Comparison of ENCODE assay signal across 8 mouse cellular contexts in the genomic region with DNA sequence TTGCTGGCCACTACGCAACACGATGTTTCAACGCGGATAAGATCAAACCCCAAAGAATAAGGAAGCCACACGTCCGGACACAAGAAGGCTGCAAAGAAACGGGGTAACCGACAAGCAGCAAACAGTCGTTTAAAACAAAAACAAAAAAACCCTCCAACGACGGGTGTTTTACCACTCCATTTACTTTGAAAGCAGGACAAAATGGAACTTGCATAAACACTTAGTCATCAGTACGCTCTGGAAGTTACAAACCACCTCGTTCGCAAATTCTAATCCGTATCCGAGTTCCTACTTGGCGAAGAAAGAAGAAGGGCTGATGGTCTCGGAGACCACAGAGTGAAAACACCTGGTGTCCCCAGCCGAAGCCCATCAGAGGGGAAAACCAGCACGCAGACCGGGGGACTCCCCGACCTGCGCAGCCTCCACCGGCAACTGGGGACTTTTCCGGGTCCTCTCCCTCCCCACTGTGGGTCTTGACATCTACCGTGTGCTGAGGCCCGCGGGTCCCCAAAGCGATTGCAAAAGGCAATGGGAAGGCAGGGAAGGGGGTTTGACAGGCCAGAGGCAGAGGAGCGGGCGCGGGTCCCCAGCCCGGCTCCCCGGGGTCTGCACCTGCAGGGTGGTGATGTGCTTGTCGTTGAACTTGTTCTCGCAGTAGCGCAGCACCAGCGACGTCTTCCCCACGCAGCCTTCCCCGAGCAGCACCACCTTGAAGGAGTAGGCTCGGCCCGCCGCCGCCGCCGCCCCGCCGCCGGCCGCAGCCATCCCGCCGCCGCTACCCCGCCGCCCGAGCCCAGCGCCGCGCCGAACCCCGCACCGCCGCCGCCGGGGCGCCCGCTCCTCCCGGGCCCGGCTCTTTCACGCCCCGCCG. TPM values are rescaled to one million over a fixed set of nuclear protein-coding genes. Genes with fewer than 3 reads are reported as not detected.
A peak's percentile ranks its signal among the peaks of the same experiment; 100 is the strongest.
DNase-seq lines count a peak whose midpoint lies in the region; ATAC-seq and TF ChIP-seq lines count a peak whose summit lies in the region.

No protein-coding gene starts in this region.

- peak overlapping the region; percentile 99 for H3K27ac ChIP-seq in heart, embryonic 15.5 days
- peak overlapping the region; percentile 90 for H3K27ac ChIP-seq in stomach, embryonic 14.5 days (ENCODE audit: low read length)

- H3K4me1 ChIP-seq in G1E (ENCODE audit: insufficient read depth, low read depth, low read length) = peaks cover 49% of the 10 kb centered on the region
- H3K4me1 ChIP-seq in heart, embryonic 15.5 days (replicated peaks) = peaks cover 45% of the 10 kb centered on the region
- H3K4me1 ChIP-seq in stomach, embryonic 14.5 days (ENCODE audit: control insufficient read depth, insufficient read depth, low read length) = peaks cover 20% of the 10 kb centered on the region; the same call in 1 of the 2 replicates

- DNase-seq in frontal cortex, postnatal 10 days (ENCODE audit: low spot score in 2 of 2) = no peak
- DNase-seq in G1E (ENCODE audit: low spot score) = peak; percentile 36
- DNase-seq in embryo, embryonic 11 days = peak; percentile 31
- DNase-seq in left cerebral cortex, postnatal 4 days = peak; percentile 34

- no peaks in the 10 kb centered on the region for H3K27me3 ChIP-seq in G1E (ENCODE audit: insufficient read depth, low read length)
- H3K27me3 ChIP-seq in heart, embryonic 15.5 days = no peaks in the 10 kb centered on the region
- no peaks in the 10 kb centered on the region for H3K27me3 ChIP-seq in stomach, embryonic 14.5 days (ENCODE audit: control insufficient read depth, insufficient read depth, low read length)

- no peak for TF ChIP-seq CTCF in G1E (IDR thresholded peaks at IDR 0.05; ENCODE audit: low read depth, low read length)

- peak overlapping the region; percentile 93 for H3K4me3 ChIP-seq in G1E (ENCODE audit: low read depth, low read length)
- peak overlapping the region; percentile 81 for H3K4me3 ChIP-seq in heart, embryonic 15.5 days
- peak overlapping the region; percentile 93 for H3K4me3 ChIP-seq in stomach, embryonic 14.5 days (ENCODE audit: low read depth, low read length)

- H3K9me3 ChIP-seq in G1E (replicated peaks) = no peaks in the 10 kb centered on the region
- no peaks in the 10 kb centered on the region for H3K9me3 ChIP-seq in heart, embryonic 15.5 days (replicated peaks)
- no peaks in the 10 kb centered on the region for H3K9me3 ChIP-seq in stomach, embryonic 14.5 days (ENCODE audit: control insufficient read depth, low read depth, low read length)

- H3K4me2 ChIP-seq in heart, embryonic 15.5 days = peak overlapping the region; percentile 74
- H3K4me2 ChIP-seq in stomach, embryonic 14.5 days (replicated peaks; ENCODE audit: low read depth, low read length) = peak overlapping the region; percentile 52

- under 1% methylated on average over 42 of the region's 73 CpGs for WGBS in heart, embryonic 15.5 days
- under 1% methylated on average over 55 of the region's 73 CpGs for WGBS in stomach, embryonic 14.5 days

- H3K9ac ChIP-seq in heart, embryonic 15.5 days = peak overlapping the region; percentile 90
- peak overlapping the region; percentile 84 for H3K9ac ChIP-seq in stomach, embryonic 14.5 days (replicated peaks; ENCODE audit: low read depth, low read length)

- H3K36me3 ChIP-seq in G1E (replicated peaks) = peaks cover 36% of the 10 kb centered on the region
- no peaks in the 10 kb centered on the region for H3K36me3 ChIP-seq in heart, embryonic 15.5 days
- no peaks in the 10 kb centered on the region for H3K36me3 ChIP-seq in stomach, embryonic 14.5 days (ENCODE audit: control insufficient read depth, insufficient read depth, low read length)

- peak; percentile 47 for ATAC-seq in frontal cortex, adult (ENCODE audit: low TSS enrichment)
- no peak for ATAC-seq in G1E (ENCODE audit: extremely low read depth, insufficient number of reproducible peaks, low FRiP score, poor library complexity, severe bottlenecking)
- ATAC-seq in heart, embryonic 15.5 days (replicated peaks; ENCODE audit: insufficient number of reproducible peaks, insufficient read depth, low FRiP score, low read depth) = peak; percentile 19
- peak; percentile 2; the same call in 1 of the 2 replicates for ATAC-seq in megakaryocyte progenitor cell, adult 5-6 weeks (replicated peaks; ENCODE audit: poor library complexity)
- ATAC-seq in stomach, embryonic 14.5 days (ENCODE audit: insufficient number of reproducible peaks, insufficient read depth, low FRiP score, low read depth) = peak; percentile 68

- intact Hi-C loops in left cerebral cortex, postnatal 4 days (cut with DNase I) = loop anchor here (5.0 kb wide), 1 partner anchor 67 kb away; a partner anchor contains a TSS

RNA-seq across cellular contexts. Expression of a gene that starts 0.6 kb away (rescaled TPM):
- 71.5 and 96.7 TPM in 2 replicates for total RNA-seq in G1E (2014; fragmentation: Nextera tagmentation)
- 36.7 and 43.1 TPM in 2 replicates for total RNA-seq in G1E (2017)
- 23.5 and 36.5 TPM in 2 replicates for polyA plus RNA-seq in G1E (2012)
- 12.0 and 12.1 TPM in 2 replicates for polyA plus RNA-seq in heart, embryonic 15.5 days (2015; fragmentation: Nextera tagmentation; extraction: Ambion mirVana)
- 10 to 100 TPM; 42.0 to 43.0 TPM for total RNA-seq in left cerebral cortex, postnatal 4 days (2021)
- total RNA-seq in megakaryocyte progenitor cell, adult 5-6 weeks (2015) = 94.3 and 102 TPM in 2 replicates
- total RNA-seq in megakaryocyte progenitor cell, adult 5-6 weeks (2017) = 46.5 and 49.5 TPM in 2 replicates
- polyA plus RNA-seq in stomach, embryonic 14.5 days (2014; fragmentation: Nextera tagmentation; extraction: Ambion mirVana) = 8.0 and 9.0 TPM in 2 replicates

RNA-seq across cellular contexts. Expression of a gene that starts 47.5 kb away (rescaled TPM):
- total RNA-seq in G1E (2014; fragmentation: Nextera tagmentation) (10.5 and 11.6 TPM in 2 replicates), G1E (2017) (16.2 and 17.9 TPM in 2 replicates)
- polyA plus RNA-seq in G1E (2012) = 1.9 and 2.9 TPM in 2 replicates
- 18.0 and 20.9 TPM in 2 replicates for polyA plus RNA-seq in heart, embryonic 15.5 days (2015; fragmentation: Nextera tagmentation; extraction: Ambion mirVana)
- total RNA-seq in left cerebral cortex, postnatal 4 days (2021) = 10 to 100 TPM; 40.6 to 45.3 TPM
- 13.1 and 14.3 TPM in 2 replicates for total RNA-seq in megakaryocyte progenitor cell, adult 5-6 weeks (2015)
- 14.5 and 19.4 TPM in 2 replicates for total RNA-seq in megakaryocyte progenitor cell, adult 5-6 weeks (2017)
- 32.4 and 40.3 TPM in 2 replicates for polyA plus RNA-seq in stomach, embryonic 14.5 days (2014; fragmentation: Nextera tagmentation; extraction: Ambion mirVana)

Comparison
In these comparisons a context has a peak if more than half of its experiments do, and no peak if none do; other contexts are left out.
1. DNase-seq: peak in G1E (single experiment), embryo, embryonic 11 days (single experiment) and left cerebral cortex, postnatal 4 days (single experiment); none in frontal cortex, postnatal 10 days (0 of 2).
2. Peak in every context shown above with its lines, with median percentiles within 50 percentile points of each other: H3K4me3 ChIP-seq.